Mouse (Mus musculus) ES-CJ7 (cell line): ENCODE results near the gene Catsper1.

Source experiments
- DNase-seq: peaks from one replicate; pipeline ENCODE4 v3.0.0; 2011; ENCODE audit warnings: low read depth, low spot score

Gene Catsper1

GRCm38 (mm10) chr19:5353609-5354008, 18.1 kb downstream of the Catsper1 start:
- no peak for DNase-seq

GRCm38 (mm10) chr19:5356080-5356479, 20.5 kb downstream of the Catsper1 start:
- peak; percentile 39 for DNase-seq

DNA sequence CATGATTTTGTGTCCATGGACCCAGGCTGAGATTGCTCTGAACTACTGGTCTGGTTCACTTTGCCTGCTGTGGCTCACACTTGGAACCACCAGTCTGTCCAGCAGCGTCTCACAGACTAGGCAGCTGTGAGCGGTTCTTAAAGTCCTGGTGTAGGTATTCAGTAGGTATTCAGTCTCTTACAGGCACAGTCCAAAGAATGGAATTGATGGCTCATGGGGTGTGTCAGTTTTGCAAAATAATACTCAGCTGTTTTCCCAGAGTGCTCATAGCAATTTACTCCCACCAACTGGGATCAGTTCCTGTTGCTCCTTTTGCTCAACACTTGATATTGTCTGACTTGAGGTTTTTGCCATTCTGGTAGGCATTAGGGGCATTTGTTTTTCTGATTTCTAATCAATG, 26.6 kb downstream of the Catsper1 start:
- DNase-seq, result peak; percentile 67

DNA sequence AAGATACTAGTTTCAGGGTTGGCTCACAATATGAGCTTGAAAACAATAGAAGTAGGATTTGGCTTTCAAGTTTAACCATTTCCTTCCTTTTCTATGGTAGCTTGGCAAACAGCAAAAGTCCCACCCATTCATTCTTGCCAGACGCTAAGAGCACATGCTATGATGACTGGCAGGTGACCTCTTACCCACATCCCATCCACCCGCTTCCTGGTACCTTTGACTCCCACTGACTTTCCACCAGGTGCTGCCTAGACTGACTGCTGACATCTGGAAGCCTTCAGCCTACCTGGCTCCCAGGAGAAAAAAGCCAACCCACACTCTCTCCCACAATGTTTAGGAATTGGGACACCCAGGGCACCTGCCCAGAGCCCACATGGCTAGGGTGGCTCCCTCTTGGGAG, 28.6 kb downstream of the Catsper1 start:
- DNase-seq, result no peak

DNA sequence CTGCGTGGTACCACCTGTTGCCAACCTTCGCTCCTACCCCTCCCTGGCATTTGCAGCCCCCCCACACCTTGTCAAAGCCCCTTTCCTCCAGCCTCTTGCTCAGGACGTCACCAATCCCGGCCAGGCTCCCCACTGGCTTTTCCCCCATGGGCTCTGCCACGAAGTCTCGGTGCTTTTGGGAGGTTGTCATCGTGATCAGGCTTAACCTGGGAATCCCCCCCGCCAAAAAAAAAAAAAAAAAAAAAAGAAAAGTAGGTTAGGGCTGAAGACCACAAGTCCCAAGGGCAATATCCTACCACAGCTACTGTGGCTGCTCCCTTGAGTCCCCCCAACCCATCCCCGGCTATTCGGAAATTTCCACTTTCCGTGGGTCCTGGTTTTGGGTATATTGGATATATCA, 30.2 kb downstream of the Catsper1 start:
- no peak for DNase-seq

- peak; percentile 98 for DNase-seq
Observed at GRCm38 (mm10) chr19:5366175-5367052, 30.9 kb downstream of the Catsper1 start, which contains the start of gene Eif1ad. Gene Eif1ad (plus strand): TSS chr19:5366741.

DNA sequence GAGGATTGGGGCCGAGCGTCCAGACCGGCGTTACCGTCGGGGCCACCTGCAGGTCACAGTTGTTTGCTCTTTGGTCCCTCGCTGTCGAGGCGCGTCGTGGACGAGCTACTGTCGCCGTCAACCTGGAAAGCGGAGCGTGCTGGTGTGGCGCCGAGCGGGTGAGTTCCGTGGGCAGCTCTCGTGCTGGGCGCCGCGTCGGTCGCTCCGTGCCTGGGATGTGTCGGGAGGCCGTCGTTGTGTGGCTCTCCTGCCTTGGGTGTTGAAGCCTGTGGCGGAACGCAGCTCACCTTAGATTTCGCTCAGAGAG, 31.5 kb downstream of the Catsper1 start, which contains the start of gene Banf1:
Gene Banf1 (minus strand): TSS at position 116 of the 307 bp plus-strand sequence.
- no peak for DNase-seq

DNA sequence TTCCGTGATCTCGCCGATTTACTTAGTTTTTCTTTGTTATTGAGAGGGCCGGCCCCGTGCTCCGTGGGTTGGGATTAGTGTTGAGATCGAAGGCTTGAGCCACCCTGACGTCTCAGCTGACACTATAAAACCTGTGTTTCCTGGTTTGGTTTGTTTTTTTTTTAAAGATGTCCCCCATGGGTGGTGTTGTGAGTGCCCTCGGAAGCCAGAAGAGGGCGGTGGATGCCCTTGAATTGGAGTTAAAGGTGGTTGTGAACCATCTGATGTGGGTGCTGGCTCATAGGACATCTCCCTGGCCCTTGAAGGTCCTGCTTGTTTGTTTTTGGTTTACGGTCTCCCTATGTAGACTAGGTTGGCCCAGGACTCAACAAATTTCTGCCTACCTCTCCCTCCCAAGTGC, 31.9 kb downstream of the Catsper1 start:
- DNase-seq, result peak; percentile 58

DNA sequence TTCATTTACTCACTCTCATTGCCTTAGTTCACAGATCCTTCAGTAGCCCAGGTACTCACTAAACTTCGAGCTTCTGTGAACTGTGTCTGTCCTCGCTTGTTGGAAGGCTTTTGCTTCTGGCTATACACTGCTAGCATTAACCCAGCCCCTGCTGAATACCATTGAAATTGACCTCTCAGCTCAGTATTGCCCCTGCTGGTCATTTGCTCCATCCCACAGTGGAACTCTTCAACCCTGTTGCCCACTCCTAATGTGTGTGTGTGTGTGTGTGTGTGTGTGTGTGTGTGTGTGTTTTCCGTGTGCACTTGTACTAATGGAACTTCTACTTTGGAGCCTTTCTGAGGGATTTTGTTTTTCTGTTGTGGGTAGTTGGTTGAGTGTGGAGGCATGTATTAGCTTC, 35.4 kb downstream of the Catsper1 start:
- DNase-seq, result peak; percentile 64

GRCm38 (mm10) chr19:5372724-5373123, 37.2 kb downstream of the Catsper1 start:
- no peak for DNase-seq

DNA sequence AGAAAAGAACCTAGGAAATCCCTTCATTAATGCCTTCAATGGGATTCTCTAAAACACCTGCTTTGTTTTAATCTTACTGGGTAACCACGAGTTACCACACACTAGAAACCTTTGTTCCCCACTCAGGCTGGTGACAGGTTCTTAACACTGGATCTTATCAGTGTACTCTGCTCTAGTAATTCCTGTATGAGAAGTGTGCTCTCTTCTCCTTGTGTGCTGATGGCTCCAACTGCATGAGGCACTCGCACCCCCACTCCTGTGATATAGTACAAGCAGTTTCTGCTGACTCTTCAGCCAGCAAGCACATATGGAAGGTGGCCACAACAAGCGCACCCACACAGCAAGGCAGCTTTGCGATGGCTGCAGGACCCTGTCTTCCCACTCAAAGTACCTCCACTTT, 38.6 kb downstream of the Catsper1 start:
- DNase-seq, result no peak

GRCm38 (mm10) chr19:5374748-5375147, 39.2 kb downstream of the Catsper1 start:
- DNase-seq, result no peak

- no peak for DNase-seq
Observed at GRCm38 (mm10) chr19:5377446-5377845, 41.9 kb downstream of the Catsper1 start.

DNA sequence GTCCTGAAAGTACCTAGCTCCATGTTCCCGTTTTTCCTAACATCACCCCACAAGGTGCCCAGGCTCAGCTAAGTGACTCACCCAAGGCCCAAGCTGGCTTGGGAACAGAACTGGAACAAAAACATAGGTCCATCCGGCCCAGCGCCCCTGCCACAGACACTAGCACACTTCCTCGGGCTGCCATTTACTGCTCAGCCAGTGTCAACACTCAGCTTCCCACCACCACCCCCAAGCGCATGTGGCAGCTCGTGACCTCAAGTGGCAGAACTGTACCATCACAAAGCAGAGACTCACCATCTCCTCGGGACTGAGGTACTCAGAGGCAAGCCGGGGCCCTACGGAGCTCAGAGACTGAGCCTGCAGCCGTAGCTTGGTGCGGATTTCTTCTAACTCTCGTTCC, 47.8 kb downstream of the Catsper1 start:
- no peak for DNase-seq

GRCm38 (mm10) chr19:5384715-5385114, 49.2 kb downstream of the Catsper1 start:
- DNase-seq, result no peak

DNA sequence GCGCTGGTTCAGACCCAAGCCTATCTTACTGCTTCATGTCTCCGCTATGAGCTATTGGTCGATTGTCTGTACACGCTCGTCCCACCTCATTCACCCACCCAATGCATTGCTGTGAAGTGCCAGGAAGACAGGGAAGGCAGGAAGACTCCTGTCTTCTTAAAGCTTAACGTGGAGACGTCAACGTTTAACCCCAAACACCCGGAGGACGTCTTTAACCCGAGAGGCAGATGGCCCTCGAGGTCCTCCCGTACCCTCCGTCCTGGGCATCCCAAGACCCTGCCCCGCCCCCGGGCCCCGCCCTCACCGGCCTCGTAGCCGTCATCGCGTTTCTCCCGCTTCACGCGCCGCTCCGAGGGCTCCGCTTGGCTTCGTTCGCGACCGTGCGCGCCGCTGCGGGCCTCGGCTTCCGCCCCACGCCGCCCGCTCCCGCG, 52.5 kb downstream of the Catsper1 start:
- DNase-seq, result peak; percentile 27

- DNase-seq, result peak; percentile 97
Observed at GRCm38 (mm10) chr19:5388588-5389242, 53.2 kb downstream of the Catsper1 start, which contains the start of gene Sart1. Gene Sart1 (minus strand): TSS chr19:5388703.

DNA sequence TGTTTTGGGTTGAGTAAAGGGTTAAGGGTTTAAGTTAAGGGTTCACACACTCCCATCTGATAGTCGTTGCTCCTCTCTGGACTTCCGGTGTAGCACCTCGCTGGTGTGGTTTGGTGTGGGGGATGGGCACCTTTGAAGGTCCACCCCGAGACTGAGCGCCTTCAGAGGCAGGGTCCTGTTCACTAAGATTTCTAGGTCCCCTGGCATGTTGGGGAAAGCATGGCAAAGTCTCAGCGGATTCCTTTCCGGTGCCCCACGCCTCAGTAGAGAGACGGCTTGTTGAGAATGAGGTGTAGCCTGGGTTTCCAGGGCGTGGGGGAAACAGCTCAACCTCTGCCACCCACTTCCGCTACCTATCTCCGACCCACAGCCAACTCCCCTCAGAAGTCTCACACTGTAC, 54.1 kb downstream of the Catsper1 start:
- DNase-seq, result peak; percentile 70

DNA sequence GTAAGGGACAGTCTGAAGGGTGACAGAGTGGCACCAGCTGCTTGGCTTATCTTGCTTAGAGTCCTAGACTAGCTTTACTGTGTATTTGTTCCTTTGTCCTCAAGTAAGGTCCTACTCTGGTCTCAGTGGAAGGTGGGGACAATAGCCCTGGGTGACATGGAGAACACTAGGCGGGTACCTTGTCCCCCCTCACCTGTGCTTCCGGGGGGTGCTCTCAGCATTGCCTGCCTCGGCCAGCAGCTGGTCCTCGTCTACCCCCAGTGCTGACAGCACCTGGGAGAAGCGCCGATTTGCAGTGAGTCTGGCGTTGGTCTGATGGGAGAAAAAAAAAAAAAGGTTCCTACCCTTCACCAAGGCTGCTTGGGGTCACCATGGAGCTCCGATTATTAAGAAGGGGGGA, 54.9 kb downstream of the Catsper1 start:
- no peak for DNase-seq

DNA sequence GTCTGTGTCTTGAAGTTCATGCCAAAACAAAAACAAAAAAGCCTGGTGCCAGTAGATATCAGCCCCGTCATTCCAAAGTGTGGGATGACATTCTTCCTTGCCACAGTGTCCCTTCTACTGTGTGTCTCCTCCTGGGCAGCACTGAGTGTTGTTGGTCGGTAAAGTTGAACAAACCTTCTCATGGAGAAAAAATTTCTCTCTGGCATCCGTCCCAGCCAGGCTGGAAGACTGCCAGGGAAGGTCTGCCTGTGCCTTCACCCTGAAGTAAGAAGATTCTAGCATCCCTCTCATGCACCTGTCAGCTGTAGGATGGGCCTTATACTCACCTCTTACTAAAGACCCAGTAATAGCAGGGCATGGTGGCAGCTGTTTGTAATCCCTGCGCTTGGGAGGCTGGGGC, 57.4 kb downstream of the Catsper1 start:
- no peak for DNase-seq
